Mouse (Mus musculus): ENCODE data around the gene Cry1. TPM values are rescaled to one million over a fixed set of nuclear protein-coding genes. Genes with fewer than 3 reads are reported as not detected.

Cry1 gene
- polyA plus RNA-seq, 1 experiment = 8.3 TPM

DNA sequence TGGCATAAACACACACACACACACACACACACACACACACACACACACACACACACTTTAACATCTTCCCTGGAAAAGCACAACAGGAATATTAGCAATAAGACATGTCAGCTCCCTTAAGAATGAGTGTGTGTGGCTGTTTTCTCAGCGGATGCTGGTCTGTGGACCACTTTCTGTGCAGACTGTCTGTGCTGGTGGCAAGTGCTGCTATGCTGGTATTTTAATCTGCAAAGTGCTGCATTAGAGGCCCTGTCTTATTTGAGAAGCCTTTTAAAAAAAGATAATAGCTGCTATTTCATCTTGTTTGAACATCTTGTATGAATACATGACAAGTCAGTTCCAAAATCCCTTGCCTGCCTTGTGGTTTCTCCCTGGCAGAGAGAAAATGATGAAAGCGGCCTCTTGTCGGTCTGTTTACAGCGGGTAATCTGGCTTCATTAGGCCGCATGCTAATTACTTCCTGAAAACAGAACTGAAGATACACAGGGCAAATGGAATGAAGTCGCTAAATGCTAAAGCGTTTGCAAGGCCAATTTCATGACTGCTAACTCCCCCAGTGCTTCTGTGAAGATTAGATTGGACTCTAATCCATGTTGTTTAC, 19.5 kb upstream of the Cry1 start:
- no peaks in the 10 kb centered on the region for H3K4me1 ChIP-seq (ENCODE audit: control insufficient read depth, insufficient read depth, low read length)
- no peak for TF ChIP-seq CTCF (IDR thresholded peaks at IDR 0.05; ENCODE audit: control insufficient read depth, insufficient read depth, low read length)
- TF ChIP-seq POLR2A (IDR thresholded peaks at IDR 0.05; ENCODE audit: borderline replicate concordance, control insufficient read depth, low read depth, low read length) = no peak
- no peak overlapping the region for H3K4me3 ChIP-seq (replicated peaks; ENCODE audit: control insufficient read depth, low read depth, low read length)
- no peak overlapping the region for H3K27ac ChIP-seq (ENCODE audit: control insufficient read depth, insufficient read depth, low read depth, low read length, poor library complexity)
- WGBS = 62% methylated on average over 7 of the region's 7 CpGs

DNA sequence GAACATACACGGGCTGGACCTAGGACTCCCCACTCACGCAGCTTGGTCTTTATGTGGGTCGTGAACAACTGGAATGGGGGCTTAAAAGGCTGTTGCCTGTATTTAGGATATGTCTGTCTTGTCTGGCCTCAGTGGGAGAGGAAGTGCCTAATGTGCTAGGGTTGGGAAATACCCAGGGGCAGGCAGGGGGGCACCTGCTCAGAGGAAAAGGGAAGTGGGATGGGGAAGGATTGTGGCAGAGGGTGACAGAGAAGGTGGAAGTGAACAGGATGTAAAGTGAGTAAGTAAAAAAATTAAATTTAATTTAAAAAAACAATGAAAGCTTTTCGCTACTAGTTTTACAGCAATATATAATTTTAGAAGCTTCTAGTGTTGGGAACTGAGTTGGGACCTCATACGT, 9.7 kb upstream of the Cry1 start:
- Histone ChIP-seq H3K4me1 (ENCODE audit: control insufficient read depth, insufficient read depth, low read length) (peaks cover 3% of the 10 kb centered on the region; the same call in 1 of the 2 replicates), H3K27ac (ENCODE audit: control insufficient read depth, insufficient read depth, low read depth, low read length, poor library complexity) (peak overlapping the region; percentile 68; the same call in 1 of the 2 replicates), H3K4me3 (replicated peaks; ENCODE audit: control insufficient read depth, low read depth, low read length) (no peak overlapping the region)
- 28% methylated on average over 5 of the region's 5 CpGs for WGBS
- TF ChIP-seq CTCF (IDR thresholded peaks at IDR 0.05; ENCODE audit: control insufficient read depth, insufficient read depth, low read length) = no peak
- no peak for TF ChIP-seq POLR2A (IDR thresholded peaks at IDR 0.05; ENCODE audit: borderline replicate concordance, control insufficient read depth, low read depth, low read length)

DNA sequence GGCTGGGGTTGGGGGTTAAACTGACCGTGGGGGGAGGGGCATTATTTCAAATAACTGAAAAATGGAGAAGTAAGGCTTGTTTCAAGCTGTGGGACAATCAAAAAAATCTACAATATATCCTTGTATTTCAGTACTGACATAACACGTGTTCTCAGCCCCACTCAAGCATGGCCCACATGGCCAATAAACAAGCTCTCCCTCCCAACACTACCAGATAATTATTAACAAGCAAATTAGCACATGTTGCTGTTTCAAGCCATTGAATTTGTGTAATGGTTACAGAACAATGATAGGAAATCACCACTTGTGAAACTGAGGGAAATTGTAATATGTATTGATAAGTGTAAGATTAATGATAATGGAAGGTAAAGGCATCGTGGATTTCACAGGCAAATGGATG, 8.5 kb upstream of the Cry1 start:
- TF ChIP-seq POLR2A (IDR thresholded peaks at IDR 0.05; ENCODE audit: borderline replicate concordance, control insufficient read depth, low read depth, low read length) (no peak), CTCF (IDR thresholded peaks at IDR 0.05; ENCODE audit: control insufficient read depth, insufficient read depth, low read length) (no peak)
- H3K4me3 ChIP-seq (replicated peaks; ENCODE audit: control insufficient read depth, low read depth, low read length) = no peak overlapping the region
- 32% methylated on average over 3 of the region's 3 CpGs for WGBS
- H3K4me1 ChIP-seq (ENCODE audit: control insufficient read depth, insufficient read depth, low read length) = peaks cover 3% of the 10 kb centered on the region; the same call in 1 of the 2 replicates
- H3K27ac ChIP-seq (ENCODE audit: control insufficient read depth, insufficient read depth, low read depth, low read length, poor library complexity) = no peak overlapping the region

DNA sequence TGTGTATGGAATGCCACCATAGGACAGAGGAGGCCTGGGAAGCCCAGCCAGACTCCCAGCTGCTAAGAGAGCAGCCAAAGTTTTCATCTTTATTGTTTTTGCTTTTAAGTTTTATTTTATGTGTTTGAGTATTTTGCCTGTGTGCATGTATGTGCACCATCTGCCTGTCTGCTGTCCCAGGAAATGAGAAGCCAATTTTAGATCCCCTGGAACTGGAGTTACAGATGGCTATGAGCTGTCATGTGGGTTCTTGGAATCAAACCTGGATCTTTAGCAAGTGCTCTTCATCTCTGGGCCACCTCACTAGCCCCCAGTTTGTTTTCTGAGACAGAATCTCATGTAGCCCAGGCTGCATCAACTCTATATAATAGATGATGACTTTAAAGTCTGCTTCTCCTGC, 5.8 kb upstream of the Cry1 start:
- Histone ChIP-seq H3K4me1 (ENCODE audit: control insufficient read depth, insufficient read depth, low read length) (peaks cover 3% of the 10 kb centered on the region; the same call in 1 of the 2 replicates), H3K4me3 (replicated peaks; ENCODE audit: control insufficient read depth, low read depth, low read length) (no peak overlapping the region), H3K27ac (ENCODE audit: control insufficient read depth, insufficient read depth, low read depth, low read length, poor library complexity) (no peak overlapping the region)
- TF ChIP-seq POLR2A (IDR thresholded peaks at IDR 0.05; ENCODE audit: borderline replicate concordance, control insufficient read depth, low read depth, low read length) (no peak), CTCF (IDR thresholded peaks at IDR 0.05; ENCODE audit: control insufficient read depth, insufficient read depth, low read length) (no peak)

DNA sequence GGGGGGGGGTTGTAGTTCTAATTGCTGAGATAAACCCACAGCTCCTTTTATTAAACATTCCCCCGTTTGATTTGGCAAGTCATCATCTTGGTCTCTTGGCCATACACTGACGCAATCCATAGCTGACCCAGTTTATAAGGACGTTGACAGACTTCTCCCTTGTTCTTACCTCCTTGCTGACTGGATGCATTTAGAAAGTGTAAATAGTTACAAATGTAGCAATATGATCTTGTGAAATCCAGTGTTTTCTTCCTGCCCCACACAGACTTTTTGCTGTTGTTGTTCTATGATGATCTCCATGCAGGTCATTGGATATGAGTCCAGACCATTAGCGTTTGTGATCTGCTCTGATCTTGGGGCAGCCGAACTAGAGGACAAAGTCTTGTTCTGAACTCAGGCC, 5.1 kb upstream of the Cry1 start:
- H3K4me3 ChIP-seq (replicated peaks; ENCODE audit: control insufficient read depth, low read depth, low read length) = no peak overlapping the region
- TF ChIP-seq POLR2A (IDR thresholded peaks at IDR 0.05; ENCODE audit: borderline replicate concordance, control insufficient read depth, low read depth, low read length) (no peak), CTCF (IDR thresholded peaks at IDR 0.05; ENCODE audit: control insufficient read depth, insufficient read depth, low read length) (no peak)
- WGBS = 43% methylated on average over 5 of the region's 5 CpGs
- H3K4me1 ChIP-seq (ENCODE audit: control insufficient read depth, insufficient read depth, low read length) = peaks cover 3% of the 10 kb centered on the region; the same call in 1 of the 2 replicates
- H3K27ac ChIP-seq (ENCODE audit: control insufficient read depth, insufficient read depth, low read depth, low read length, poor library complexity) = no peak overlapping the region

DNA sequence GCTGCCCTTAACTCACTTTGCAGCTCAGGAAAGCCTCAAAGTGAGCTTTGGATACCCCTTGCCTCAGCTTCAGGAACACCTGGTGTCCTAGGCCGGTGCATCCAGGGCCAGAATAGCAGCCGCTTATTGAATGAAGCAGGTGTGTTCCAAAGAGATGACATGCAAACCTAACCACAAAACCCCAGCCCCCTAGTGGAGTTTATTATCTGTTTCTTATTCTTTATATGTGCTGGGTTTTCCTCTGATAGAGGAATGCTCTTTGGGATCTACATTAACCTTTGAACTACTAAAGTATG, 1.6 kb upstream of the Cry1 start:
- WGBS = 69% methylated on average over 2 of the region's 2 CpGs
- no peak for TF ChIP-seq CTCF (IDR thresholded peaks at IDR 0.05; ENCODE audit: control insufficient read depth, insufficient read depth, low read length)
- TF ChIP-seq POLR2A (IDR thresholded peaks at IDR 0.05; ENCODE audit: borderline replicate concordance, control insufficient read depth, low read depth, low read length) = no peak
- no peak overlapping the region for H3K27ac ChIP-seq (ENCODE audit: control insufficient read depth, insufficient read depth, low read depth, low read length, poor library complexity)
- peaks cover 1% of the 10 kb centered on the region; the same call in 1 of the 2 replicates for H3K4me1 ChIP-seq (ENCODE audit: control insufficient read depth, insufficient read depth, low read length)
- H3K4me3 ChIP-seq (replicated peaks; ENCODE audit: control insufficient read depth, low read depth, low read length) = no peak overlapping the region

DNA sequence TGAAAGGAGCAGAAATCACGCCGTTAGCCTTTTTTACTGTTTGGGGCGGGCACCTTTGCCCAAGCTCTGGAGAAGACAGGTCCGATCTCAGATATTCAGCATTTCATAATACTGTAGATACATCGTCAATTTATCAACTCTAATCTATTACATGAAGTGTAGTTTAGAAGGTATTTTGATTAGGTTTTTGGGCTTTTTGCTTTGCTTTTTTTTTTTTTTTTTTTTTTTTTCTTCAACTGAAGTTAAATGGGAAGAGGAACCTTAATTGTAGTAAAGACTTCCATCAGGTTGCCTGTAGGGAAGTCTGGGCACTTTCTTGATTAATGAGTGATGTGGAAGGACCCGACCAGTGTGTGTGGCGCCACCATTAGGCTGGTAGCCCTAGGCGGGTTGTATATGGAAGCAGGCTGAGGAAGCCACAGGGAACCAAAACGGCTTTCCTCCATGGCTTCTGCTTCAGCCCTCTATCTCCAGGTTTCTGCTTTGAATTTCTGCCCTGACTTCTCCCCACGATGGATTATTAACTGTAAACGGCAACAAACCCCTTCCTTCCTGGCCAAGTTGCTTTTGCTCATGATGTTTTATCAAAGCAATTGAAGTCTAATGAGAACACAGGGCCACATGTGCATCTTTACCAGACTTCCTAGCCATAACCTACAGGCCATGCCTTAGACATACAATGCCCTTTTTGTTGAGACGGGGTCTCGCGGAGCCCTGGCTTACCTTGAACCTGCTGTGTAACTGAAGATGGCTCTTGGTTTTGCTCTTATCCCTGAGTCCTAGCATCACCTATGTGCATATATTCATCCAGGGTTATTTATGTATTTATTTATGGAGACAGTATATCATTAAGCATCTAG, 1.0 kb upstream of the Cry1 start:
- H3K4me1 ChIP-seq (ENCODE audit: control insufficient read depth, insufficient read depth, low read length) = peaks cover 1% of the 10 kb centered on the region; the same call in 1 of the 2 replicates
- peak overlapping the region; percentile 99 for H3K27ac ChIP-seq (ENCODE audit: control insufficient read depth, insufficient read depth, low read depth, low read length, poor library complexity)
- TF ChIP-seq POLR2A (IDR thresholded peaks at IDR 0.05; ENCODE audit: borderline replicate concordance, control insufficient read depth, low read depth, low read length) = no peak
- no peak for TF ChIP-seq CTCF (IDR thresholded peaks at IDR 0.05; ENCODE audit: control insufficient read depth, insufficient read depth, low read length)
- 22% methylated on average over 14 of the region's 14 CpGs for WGBS
- peak overlapping the region; percentile 83 for H3K4me3 ChIP-seq (replicated peaks; ENCODE audit: control insufficient read depth, low read depth, low read length)

DNA sequence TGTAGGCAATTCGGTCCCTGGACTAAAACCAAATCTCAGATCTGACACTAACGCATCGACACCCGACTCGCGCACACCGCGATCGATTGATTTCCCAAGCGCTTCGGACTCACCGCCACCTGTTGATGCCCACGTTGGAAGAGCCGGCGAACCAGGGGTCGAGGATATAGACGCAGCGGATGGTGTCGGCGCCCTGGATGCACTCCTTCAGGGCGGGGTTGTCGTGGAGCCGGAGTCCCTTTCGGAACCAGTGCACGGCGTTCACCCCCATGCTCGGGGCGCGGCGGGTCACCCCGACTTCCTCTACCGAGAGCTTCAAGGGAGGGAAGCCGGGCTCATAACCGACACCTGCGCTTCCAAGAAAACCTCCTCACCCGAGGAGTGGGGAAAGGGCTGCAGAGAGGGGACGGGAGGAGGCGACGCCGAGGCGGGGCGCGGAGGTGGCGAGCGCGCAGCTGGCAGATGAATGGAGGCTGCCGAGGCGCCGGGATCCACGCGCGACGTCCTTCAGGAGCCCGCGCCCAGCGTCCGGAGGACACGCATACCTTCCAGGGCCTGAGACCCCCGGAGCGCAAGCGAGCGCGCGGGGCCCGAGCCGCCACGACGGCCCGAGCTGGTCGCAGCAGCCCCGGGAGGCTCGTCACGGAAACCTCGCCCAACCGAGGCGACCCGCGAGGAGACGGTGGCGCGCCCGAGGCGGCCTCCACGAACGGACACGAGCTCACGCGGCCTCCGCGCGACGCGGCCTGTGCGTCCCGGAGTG, 482 bp downstream of the Cry1 start:
- Histone ChIP-seq H3K4me1 (ENCODE audit: control insufficient read depth, insufficient read depth, low read length) (no peaks in the 10 kb centered on the region; the same call in 1 of the 2 replicates), H3K27ac (ENCODE audit: control insufficient read depth, insufficient read depth, low read depth, low read length, poor library complexity) (peak overlapping the region; percentile 99), H3K4me3 (replicated peaks; ENCODE audit: control insufficient read depth, low read depth, low read length) (peak overlapping the region; percentile 83)
- WGBS = under 1% methylated on average over 95 of the region's 95 CpGs
- TF ChIP-seq CTCF (IDR thresholded peaks at IDR 0.05; ENCODE audit: control insufficient read depth, insufficient read depth, low read length) = no peak
- TF ChIP-seq POLR2A (IDR thresholded peaks at IDR 0.05; ENCODE audit: borderline replicate concordance, control insufficient read depth, low read depth, low read length) = no peak

All from bone marrow, adult 2 months (tissue).